Mouse (Mus musculus) frontal cortex, postnatal 14 days (tissue): ENCODE results near the gene Adam15.

Source experiments
- DNase-seq, 2 experiments: peaks; one replicate each; pipeline ENCODE4 v3.0.0; 2022; ENCODE audit warnings: low spot score in 2 of 2

Adam15 gene

GRCm38 (mm10) chr3:89349869-89350501 lies at the start of gene Adam15:
Adam15 (minus strand) TSS chr3:89349996.
- peak; percentile 78 to 89 for DNase-seq

- DNase-seq = no peak
Measured at GRCm38 (mm10) chr3:89396654-89397005, 46.8 kb upstream of the Adam15 start.

GRCm38 (mm10) chr3:89395806-89396653 lies 46.2 kb upstream of the Adam15 start:
- no peak for DNase-seq

- no peak for DNase-seq
Measured at GRCm38 (mm10) chr3:89395419-89395805, 45.6 kb upstream of the Adam15 start.

- DNase-seq = peak in 1 of 2 experiments; percentile 62
Measured at GRCm38 (mm10) chr3:89394894-89395256, 45.1 kb upstream of the Adam15 start.

GRCm38 (mm10) chr3:89394006-89394893 lies 44.5 kb upstream of the Adam15 start, which contains the start of gene Zbtb7b:
Zbtb7b (minus strand) TSS chr3:89394776.
- peak in 1 of 2 experiments; percentile 48 for DNase-seq

- peak; percentile 91 to 94 for DNase-seq
Measured at GRCm38 (mm10) chr3:89393605-89394004, 43.8 kb upstream of the Adam15 start.

GRCm38 (mm10) chr3:89392871-89393311 lies 43.1 kb upstream of the Adam15 start:
- no peak for DNase-seq

- no peak for DNase-seq
Measured at GRCm38 (mm10) chr3:89391663-89392511, 42.1 kb upstream of the Adam15 start.

GRCm38 (mm10) chr3:89390699-89391662 lies 41.2 kb upstream of the Adam15 start:
- DNase-seq = no peak

- DNase-seq = no peak
Measured at GRCm38 (mm10) chr3:89390111-89390515, 40.3 kb upstream of the Adam15 start.

- no peak for DNase-seq
Measured at GRCm38 (mm10) chr3:89388901-89389740, 39.3 kb upstream of the Adam15 start.

GRCm38 (mm10) chr3:89388134-89388881 lies 38.5 kb upstream of the Adam15 start:
- no peak for DNase-seq

- no peak for DNase-seq
Measured at GRCm38 (mm10) chr3:89387632-89388031, 37.8 kb upstream of the Adam15 start.

- no peak for DNase-seq
Measured at GRCm38 (mm10) chr3:89386438-89387420, 36.9 kb upstream of the Adam15 start.

- DNase-seq = no peak
Measured at GRCm38 (mm10) chr3:89385451-89385850, 35.7 kb upstream of the Adam15 start.
